Mouse (Mus musculus) brain, embryonic 14.5 days (tissue): Measurements from ENCODE around the gene Mylk4.

Experiments
- CTCF ChIP-seq: fragments of 200-500 bp; IDR thresholded peaks from 2 replicates; pipeline ENCODE4 v1.5.1; 2012; ENCODE audit warnings: inconsistent platforms, mild to moderate bottlenecking, moderate library complexity, borderline replicate concordance; ENCODE audit not compliant: insufficient read depth, insufficient read length; ENCODE audit errors: extremely low read depth
- POLR2A ChIP-seq: fragments of 200-500 bp; IDR thresholded peaks from 2 replicates; pipeline ENCODE4 v1.6.1; 2012; ENCODE audit warnings: mild to moderate bottlenecking, inconsistent platforms, borderline replicate concordance; ENCODE audit not compliant: poor library complexity, insufficient read depth, insufficient read length, severe bottlenecking; ENCODE audit errors: extremely low read depth

DNA sequence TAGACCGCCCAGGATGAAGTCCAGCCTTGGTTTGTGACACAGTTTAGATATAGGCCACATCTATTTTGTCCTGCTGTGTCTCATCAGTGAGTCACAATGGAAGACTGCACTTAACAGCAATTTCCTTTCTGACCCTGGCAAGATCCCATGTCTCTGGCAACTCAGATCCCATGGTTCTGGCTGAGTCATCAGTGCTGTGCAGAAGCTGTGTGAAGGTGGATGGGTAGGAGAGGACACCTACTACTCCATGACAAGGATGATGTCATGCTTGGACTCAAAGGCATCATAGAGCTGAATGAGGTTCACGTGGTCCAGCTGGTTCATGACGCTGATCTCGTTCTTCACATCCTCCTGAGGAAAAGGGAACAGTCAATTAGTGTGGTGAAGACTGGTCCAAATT, 62.0 kb downstream of the Mylk4 start:
- TF ChIP-seq CTCF (no peak), POLR2A (no peak)
